Mouse (Mus musculus) left cerebral cortex, postnatal 14 days (tissue): ENCODE data around the gene Gm42669. TPM values are rescaled to one million over a fixed set of nuclear protein-coding genes. Genes with fewer than 3 reads are reported as not detected.

Source experiments
- total RNA-seq, 2 experiments: library from RNA; stranded (reverse); gene quantifications; 2 replicates each; pipeline ENCODE4 v1.2.3; 2021

Gm42669 gene
- total RNA-seq, 2 experiments from 2014 or later = 0.66 to 0.76 TPM

Other genes with a start within 250 kb of the Gm42669 start
- gene Tgfbr3, start 218.0 kb upstream of the Gm42669 start, total RNA-seq = 1 to 10 TPM; 9.3 TPM
- gene Brdt, start 176.5 kb upstream of the Gm42669 start, total RNA-seq = 10 to 100 TPM; 13.1 to 15.0 TPM
- 10 to 100 TPM; 71.7 to 76.4 TPM for gene Ephx4, start 104.9 kb upstream of the Gm42669 start, total RNA-seq
- under 1 TPM; 0.13 to 0.42 TPM for gene Lpcat2b, start 76.1 kb upstream of the Gm42669 start, total RNA-seq
- gene Btbd8, start 69.6 kb upstream of the Gm42669 start, total RNA-seq = 100 to 1,000 TPM; 142 to 145 TPM
- gene 1700028K03Rik, start 27.1 kb downstream of the Gm42669 start, total RNA-seq = 1 to 10 TPM in 1 of 2 experiments, under 1 TPM in 1; 0.55 to 1.1 TPM
- gene Rpap2, start 89.8 kb downstream of the Gm42669 start, total RNA-seq = 10 to 100 TPM; 21.8 to 24.0 TPM
- 10 to 100 TPM; 18.1 to 18.7 TPM for gene Glmn, start 90.3 kb downstream of the Gm42669 start, total RNA-seq
- not detected for gene Gfi1, start 218.4 kb downstream of the Gm42669 start, total RNA-seq